Mouse (Mus musculus): ENCODE data around the gene Igf2bp2. TPM values are rescaled to one million over a fixed set of nuclear protein-coding genes. Genes with fewer than 3 reads are reported as not detected.
A peak's percentile ranks its signal among the peaks of the same experiment; 100 is the strongest.

Gene Igf2bp2
- polyA plus RNA-seq, 1 experiment from 2014 or later: 5.2 TPM

DNA sequence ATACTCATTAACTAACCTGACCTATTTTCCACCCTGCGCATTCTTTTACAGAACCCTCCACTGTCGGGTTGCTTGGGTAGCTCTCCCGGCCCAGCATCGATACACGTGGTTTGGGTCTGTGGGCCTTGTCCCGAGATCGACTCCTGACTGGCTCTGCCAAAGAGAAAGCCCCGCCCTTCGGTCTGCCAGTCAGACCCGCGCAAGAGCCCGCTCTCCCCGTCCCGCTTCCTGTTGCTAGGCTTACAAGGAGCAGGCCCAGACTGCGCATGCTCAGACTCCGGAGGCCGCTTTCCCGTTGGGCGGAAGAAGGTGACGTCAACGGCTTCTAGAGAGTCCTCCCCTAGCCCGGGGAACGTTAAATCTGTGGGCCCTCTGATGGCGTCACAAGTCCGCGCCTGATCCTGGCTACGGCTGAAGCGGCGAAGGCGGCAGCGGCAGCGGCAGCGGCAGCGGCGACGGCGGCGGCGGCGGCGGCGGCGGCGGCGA lies 154.0 kb downstream of the Igf2bp2 start, which contains the start of gene Senp2:
Senp2 (plus strand) TSS at position 386 of the 486 bp plus-strand sequence.
- H3K9ac ChIP-seq (replicated peaks): peak within 1 kb of the TSS; percentile 98
- H3K27ac ChIP-seq (ENCODE audit: low read depth): peak within 1 kb of the TSS; percentile 91
- peaks cover 12% of the 10 kb centered on the region for H3K4me1 ChIP-seq (ENCODE audit: insufficient read depth)
- 0 out of 2 replicates have a peak, but pooled peaks cover 3% of the 10 kb centered on the region for H3K36me3 ChIP-seq (replicated peaks; ENCODE audit: insufficient read depth, low read length)
- under 1% methylated on average over 45 of the region's 45 CpGs for WGBS (ENCODE audit: insufficient replicate concordance)
- no peaks in the 10 kb centered on the region for H3K9me3 ChIP-seq (ENCODE audit: low read length)
- no peaks in the 10 kb centered on the region for H3K27me3 ChIP-seq (ENCODE audit: insufficient read depth, low read length)
- peak within 1 kb of the TSS; percentile 91 for H3K4me3 ChIP-seq (ENCODE audit: low read depth, low read length)
- DNase-seq (peak; percentile 100), ATAC-seq (peak; percentile 96)
- H3K4me2 ChIP-seq (ENCODE audit: low read depth, low read length): peak within 1 kb of the TSS; percentile 92
- TF ChIP-seq CTCF (IDR thresholded peaks at IDR 0.05; ENCODE audit: low read depth) (no peak), EP300 (IDR thresholded peaks at IDR 0.05; ENCODE audit: low read depth) (no peak)

Other genes with a start within 250 kb of the Igf2bp2 start
- 17.9 and 18.4 TPM in 2 replicates for gene Tmem41a, start 215.7 kb downstream of the Igf2bp2 start, polyA plus RNA-seq (2015; fragmentation: Nextera tagmentation; extraction: Ambion mirVana)
- 0.33 and 0.48 TPM in 2 replicates for gene Liph, start 167.6 kb downstream of the Igf2bp2 start, polyA plus RNA-seq (2015; fragmentation: Nextera tagmentation; extraction: Ambion mirVana)
- gene Senp2, start 153.8 kb downstream of the Igf2bp2 start, polyA plus RNA-seq (2015; fragmentation: Nextera tagmentation; extraction: Ambion mirVana): 14.1 and 15.5 TPM in 2 replicates
- 85.8 and 99.5 TPM in 2 replicates for gene Tra2b, start 102.7 kb upstream of the Igf2bp2 start, polyA plus RNA-seq (2015; fragmentation: Nextera tagmentation; extraction: Ambion mirVana)

Measured in liver, postnatal 0 days (tissue).